In genomic region chr4:148782880-148783279, GRCm38 (mm10) we compare ENCODE assay signal across 18 mouse cellular contexts.
"Had no signal": no experiment of that assay in that cellular context is flagged by ENCODE, and none has a peak within 500 bp of the region (broad histone marks: within the 10 kb centered on the region; RNA-seq: fewer than 3 reads in every experiment).

No protein-coding gene starts in this region.

- H3K27ac ChIP-seq: layer of hippocampus, adult 2 months; left cerebral cortex, adult 2 months; liver, embryonic 13.5 days; macrophage; midbrain, embryonic 12.5 days; midbrain, embryonic 15.5 days; neural tube, embryonic 13.5 days; stomach, embryonic 15.5 days had no signal

- H3K9ac ChIP-seq: liver, embryonic 13.5 days; midbrain, embryonic 12.5 days; midbrain, embryonic 15.5 days; neural tube, embryonic 13.5 days; stomach, embryonic 15.5 days had no signal

- H3K9me3 ChIP-seq: liver, embryonic 13.5 days; midbrain, embryonic 12.5 days; midbrain, embryonic 15.5 days; neural tube, embryonic 13.5 days; stomach, embryonic 15.5 days had no signal

- DNase-seq: kidney, adult 9 months; kidney, postnatal 14 days; layer of hippocampus, adult 9-11 months; layer of hippocampus, postnatal 36 days; liver, embryonic 13.5 days; lung, adult 2 months; lung, postnatal 14 days; retina, postnatal 1 day; right cerebral cortex, postnatal 25 days; spleen, adult 18-20 months; thymus, postnatal 25 days had no signal

- ATAC-seq: midbrain, embryonic 15.5 days had no signal

- H3K4me1 ChIP-seq: liver, embryonic 13.5 days; midbrain, embryonic 15.5 days; stomach, embryonic 15.5 days had no signal

- H3K4me3 ChIP-seq: layer of hippocampus, adult 2 months; left cerebral cortex, adult 2 months; liver, embryonic 13.5 days; midbrain, embryonic 12.5 days; midbrain, embryonic 15.5 days; neural tube, embryonic 13.5 days; stomach, embryonic 15.5 days had no signal

- H3K4me2 ChIP-seq: liver, embryonic 13.5 days; midbrain, embryonic 12.5 days; midbrain, embryonic 15.5 days; neural tube, embryonic 13.5 days; stomach, embryonic 15.5 days had no signal

- H3K36me3 ChIP-seq: liver, embryonic 13.5 days; midbrain, embryonic 12.5 days; midbrain, embryonic 15.5 days; neural tube, embryonic 13.5 days; stomach, embryonic 15.5 days had no signal

- H3K27me3 ChIP-seq: midbrain, embryonic 15.5 days; stomach, embryonic 15.5 days had no signal
